Mouse (Mus musculus): Measurements from ENCODE around the gene Peak1.

The Peak1 gene

GRCm38 (mm10) chr9:56314326-56314725, 103.5 kb downstream of the Peak1 start:
- DNase-seq, result no peak

GRCm38 (mm10) chr9:56309079-56309478, 108.8 kb downstream of the Peak1 start:
- no peak for DNase-seq

GRCm38 (mm10) chr9:56304526-56304925, 113.3 kb downstream of the Peak1 start:
- DNase-seq, result no peak

DNA sequence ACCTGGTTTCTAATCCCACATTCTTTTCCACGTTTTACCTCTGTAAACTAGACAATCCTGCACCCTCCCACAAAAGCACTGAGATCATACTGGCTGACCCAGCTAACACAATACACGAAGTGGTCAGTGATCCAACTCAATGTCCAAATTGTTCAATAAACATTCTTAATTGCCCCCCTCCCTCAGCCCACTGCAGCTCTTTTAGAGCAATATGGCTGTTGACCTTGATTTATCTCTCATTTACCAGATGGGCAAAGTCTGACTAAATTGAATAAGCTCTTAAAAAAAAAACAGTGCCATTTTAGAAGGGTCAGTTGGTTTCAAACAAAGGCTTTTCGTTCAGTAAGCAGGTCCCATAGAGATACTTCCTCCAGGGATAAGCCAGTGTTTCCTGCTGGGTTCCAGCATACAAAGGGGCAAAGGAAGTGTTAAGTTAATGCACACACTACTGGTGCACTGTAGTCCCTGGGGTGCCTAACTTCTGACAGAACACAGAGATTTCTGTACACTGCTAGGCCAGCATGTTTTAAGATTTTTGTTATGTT, 114.9 kb downstream of the Peak1 start:
- DNase-seq, result no peak

DNA sequence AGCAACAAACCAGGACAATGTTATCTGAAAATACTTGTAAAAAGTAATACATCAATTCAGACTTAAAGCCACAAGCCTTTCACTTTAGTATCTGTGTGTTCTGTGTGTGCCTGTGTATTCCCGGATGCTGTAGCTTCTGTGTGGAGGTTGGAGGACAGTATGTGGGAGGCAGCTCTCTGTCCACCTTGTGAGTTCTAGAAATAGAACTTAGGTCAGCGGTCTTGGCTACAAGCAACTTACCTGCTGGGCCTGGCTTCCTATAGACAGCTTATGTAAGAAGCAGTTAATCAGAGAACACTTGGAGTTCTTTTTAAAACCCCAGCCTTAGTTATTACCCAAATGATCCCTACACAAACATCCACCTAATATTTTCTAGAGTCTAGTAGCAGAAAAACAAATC, 127.8 kb downstream of the Peak1 start:
- no peak for DNase-seq

DNA sequence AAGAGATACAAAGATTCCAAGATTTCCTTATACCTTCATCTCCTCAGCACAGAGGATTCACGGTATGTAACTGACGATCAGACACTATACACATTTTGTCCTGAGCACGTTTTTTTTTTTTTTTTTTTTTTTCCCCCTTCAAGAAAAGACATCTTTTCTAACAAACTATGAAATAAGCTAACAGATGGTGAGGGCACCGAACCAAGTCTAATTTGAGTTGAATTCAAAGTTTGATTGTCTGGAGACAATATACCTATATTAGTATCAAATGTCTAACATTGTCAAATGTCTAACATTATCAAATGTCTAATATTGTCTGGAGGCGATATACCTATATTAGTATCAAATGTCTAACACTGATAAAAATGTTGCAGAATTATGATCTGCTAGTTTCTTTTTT, 135.4 kb downstream of the Peak1 start:
- no peak for DNase-seq

GRCm38 (mm10) chr9:56273576-56273975, 144.3 kb downstream of the Peak1 start:
- no peak for DNase-seq

DNA sequence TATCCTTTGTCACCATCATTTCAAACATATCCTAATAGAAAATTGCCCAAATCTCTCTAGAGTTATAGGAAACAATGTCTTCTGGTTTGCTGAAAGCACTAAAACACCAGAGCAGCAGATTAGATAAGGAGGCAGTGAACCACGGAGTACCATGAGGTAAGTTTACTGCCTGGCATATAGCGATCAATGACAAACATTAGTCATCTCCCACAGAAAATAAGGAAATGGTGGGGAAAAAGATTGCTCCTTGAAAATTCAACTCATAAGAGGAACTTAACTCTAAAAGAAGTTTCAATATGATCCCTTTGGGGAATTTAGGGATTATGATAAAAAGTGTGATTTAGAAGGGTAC, 145.6 kb downstream of the Peak1 start:
- no peak for DNase-seq

- DNase-seq, result no peak
Observed at GRCm38 (mm10) chr9:56271326-56272246, 146.3 kb downstream of the Peak1 start.

DNA sequence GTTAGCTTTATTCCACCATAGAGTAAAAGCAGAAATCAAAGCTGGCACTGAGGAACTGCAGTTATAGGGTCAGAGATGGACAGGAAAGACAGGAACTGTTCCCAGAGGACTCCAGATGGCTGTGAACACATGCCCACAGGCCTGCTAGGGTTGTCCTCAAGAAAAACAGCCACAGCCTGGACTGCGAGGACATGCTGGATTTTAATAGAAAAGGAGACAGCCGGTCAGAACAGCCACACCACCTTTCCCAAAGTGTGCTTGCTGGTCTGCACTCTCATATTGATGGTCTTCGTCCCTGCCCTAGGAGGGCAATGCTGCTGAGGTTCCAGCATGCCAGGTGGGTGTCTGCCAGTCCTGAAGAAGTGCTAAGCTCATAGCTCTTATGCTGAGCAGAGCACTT, 148.8 kb downstream of the Peak1 start:
- no peak for DNase-seq

GRCm38 (mm10) chr9:56266200-56266815, 151.6 kb downstream of the Peak1 start:
- no peak for DNase-seq

GRCm38 (mm10) chr9:56265460-56266199, 152.2 kb downstream of the Peak1 start:
- DNase-seq, result no peak

DNA sequence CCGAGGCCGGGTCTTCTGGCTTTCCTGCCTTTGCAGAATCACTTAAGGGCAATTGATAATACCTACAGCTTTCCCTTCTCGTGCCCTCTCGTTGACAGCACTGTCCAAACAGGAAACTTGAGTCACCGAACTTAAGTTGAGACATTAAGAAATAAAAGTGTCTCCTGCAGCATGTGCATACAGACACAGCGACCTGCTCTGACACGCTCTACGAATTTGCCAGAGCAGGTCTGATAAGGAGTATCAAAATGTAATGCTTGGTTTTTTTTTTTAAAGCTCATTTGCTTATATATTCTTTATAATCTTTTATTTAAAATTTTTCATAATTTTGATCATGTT, 152.9 kb downstream of the Peak1 start:
- DNase-seq, result no peak

DNA sequence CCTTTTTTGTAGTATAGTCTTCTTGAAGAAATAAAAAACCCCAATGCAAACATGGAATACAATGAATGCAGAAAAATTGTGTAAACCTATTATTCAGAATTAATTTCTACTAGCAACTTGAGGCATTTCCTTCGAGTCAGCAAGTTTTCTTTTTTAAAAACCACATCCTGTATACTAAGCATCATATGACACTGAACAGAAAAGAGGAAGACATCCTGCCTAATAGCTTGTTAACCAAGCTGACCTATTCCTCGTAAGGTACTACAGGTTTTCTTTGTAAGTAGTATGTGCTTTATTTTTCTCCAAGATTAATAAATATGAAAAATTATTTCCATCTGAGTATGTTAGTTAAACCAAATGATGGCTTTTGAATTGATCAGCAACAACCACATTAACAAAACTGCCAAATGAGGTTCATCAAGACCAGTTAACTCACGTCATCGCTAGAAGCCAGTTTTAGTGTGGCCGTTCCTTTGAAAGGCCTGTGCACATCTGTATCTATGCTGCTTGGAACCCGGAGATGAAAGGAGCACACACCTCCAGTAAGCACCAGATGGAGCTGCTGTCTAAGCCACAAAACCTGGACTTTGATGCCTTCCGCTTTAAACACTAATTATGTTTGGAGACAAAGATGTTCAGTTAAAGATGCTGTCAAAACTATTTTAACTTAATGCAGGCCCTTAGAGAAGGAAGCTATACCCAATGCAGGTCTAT, 153.4 kb downstream of the Peak1 start:
- no peak for DNase-seq

GRCm38 (mm10) chr9:56263055-56263454, 154.8 kb downstream of the Peak1 start:
- DNase-seq, result no peak

- no peak for DNase-seq
Observed at GRCm38 (mm10) chr9:56260495-56261136, 157.3 kb downstream of the Peak1 start.

DNA sequence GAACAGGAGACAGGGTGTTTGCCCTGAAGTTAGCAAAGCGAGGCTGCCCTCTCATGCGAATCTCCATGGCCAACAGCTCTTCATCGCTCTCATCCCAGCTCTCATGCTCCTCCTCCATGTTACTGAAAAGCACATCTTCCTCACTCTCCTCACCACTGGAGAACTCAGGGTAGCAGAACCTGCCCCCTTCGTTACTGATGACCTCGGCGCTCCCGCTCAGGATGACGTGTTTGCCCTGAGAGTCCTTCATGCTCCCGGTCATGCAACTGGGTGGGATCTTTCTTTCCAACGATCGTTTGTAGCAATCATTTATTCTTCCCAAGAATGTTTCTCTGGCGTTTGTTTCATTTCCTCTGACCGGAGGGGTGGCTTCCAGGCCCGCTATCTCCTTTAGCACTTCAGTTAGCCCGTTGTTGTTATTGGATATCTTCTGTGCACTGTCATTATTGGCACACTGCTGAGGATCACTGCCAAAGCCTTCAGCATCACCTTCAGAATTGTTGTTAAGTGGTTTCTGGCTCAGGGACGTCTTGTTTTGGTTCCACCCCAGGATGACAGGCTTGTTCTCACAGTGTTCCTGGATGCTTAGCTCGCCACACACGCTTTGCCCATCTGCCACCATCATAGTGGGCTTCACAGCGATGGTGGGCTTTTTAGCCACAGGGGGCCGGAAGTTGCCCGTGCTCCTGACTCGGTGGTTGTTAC, 157.9 kb downstream of the Peak1 start:
- peak; percentile 21 for DNase-seq

GRCm38 (mm10) chr9:56258261-56258790, 159.5 kb downstream of the Peak1 start:
- no peak for DNase-seq

DNA sequence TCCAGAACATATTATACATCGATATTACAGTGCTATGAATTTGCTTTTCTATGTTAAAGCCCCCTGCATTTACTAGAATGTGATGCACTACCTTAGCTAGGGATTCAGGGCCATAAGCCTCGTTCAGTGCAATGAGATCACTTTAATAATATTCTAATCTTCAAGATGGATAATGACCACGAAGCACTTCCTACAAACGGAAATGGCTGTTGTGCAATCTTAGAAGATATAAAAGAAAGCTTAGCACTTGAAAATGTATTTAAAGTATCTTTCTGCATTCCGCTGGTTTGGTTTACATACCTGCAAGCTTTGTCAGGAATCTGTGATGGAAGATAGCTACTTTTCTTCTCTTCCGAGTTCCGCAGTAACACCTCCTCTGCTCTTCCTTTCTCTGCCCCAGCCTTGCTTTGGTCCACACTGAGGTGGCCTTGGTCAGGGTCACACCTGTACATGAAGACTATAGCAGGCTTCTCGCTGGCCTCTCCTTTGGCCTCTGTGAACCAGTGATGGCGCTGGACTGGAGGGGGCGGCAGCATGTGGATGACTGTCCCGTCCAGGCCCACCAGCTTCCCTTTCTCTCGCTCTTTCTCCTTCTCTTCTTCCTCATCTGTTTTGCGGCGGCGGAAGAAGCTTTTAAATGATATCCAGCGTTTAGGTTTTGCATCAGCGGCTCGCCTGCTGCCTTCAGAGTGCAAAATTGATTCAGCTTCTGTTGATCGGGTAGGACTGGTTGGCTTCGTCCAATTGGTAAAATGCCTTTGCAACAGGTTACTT, 160.5 kb downstream of the Peak1 start:
- DNase-seq, result no peak

DNA sequence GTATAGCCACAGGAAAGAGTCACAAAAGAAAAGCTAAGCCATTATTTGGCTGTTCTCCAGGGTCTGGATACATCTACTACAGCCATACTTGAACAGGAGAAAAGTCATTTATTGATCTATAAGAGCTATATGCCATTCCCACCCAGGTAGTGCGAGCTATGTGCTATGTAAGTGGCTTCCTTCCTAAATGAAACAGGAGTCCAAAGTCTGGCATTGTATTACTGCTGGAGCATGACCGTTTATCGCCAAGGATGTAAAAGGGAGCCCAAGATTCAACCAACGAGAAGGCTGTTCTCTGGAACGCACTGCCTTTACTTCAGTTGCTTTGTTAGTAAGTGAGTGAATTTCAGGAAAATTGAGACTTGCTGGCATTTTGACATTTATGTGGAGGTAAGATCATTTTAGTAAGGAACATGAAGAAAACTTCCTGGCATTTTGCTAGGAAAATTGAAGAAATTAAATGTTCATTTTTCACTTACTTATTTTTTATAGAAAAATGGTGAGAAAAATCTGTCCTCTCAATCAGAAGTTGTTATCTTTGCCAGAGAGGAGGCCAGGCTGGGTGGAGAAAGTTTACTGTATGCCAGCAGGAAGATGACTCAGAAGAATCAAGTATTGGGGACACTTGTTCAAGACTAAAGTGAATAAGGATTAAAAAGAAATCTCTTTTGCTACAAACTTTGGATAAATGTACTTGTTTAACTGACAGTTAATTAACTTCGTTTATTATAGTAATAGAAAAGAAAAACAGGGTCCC, 162.0 kb downstream of the Peak1 start:
- no peak for DNase-seq
